Mouse (Mus musculus) bone marrow macrophage, adult 2 months (primary cell): ENCODE results near the gene Krtap19-2. TPM values are rescaled to one million over a fixed set of nuclear protein-coding genes. Genes with fewer than 3 reads are reported as not detected.

ENCODE experiments used
- H3K27ac ChIP-seq: 2 replicates; pipeline ENCODE4 v1.5.1; 2012; ENCODE audit warnings: low read depth, low read length; ENCODE audit not compliant: insufficient read depth
- H3K4me1 ChIP-seq: 2 replicates; pipeline ENCODE4 v1.6.1; 2012; ENCODE audit warnings: low read length; ENCODE audit not compliant: control insufficient read depth, insufficient read depth
- H3K4me3 ChIP-seq: 2 replicates; pipeline ENCODE4 v1.5.1; 2012; ENCODE audit warnings: mild to moderate bottlenecking, low read length, moderate library complexity; ENCODE audit not compliant: insufficient read depth
- CTCF ChIP-seq: IDR thresholded peaks from 2 replicates; pipeline ENCODE4 v1.5.1; 2012; ENCODE audit warnings: low read depth, mild to moderate bottlenecking, low read length, moderate library complexity
- POLR2A ChIP-seq: IDR thresholded peaks from 2 replicates; pipeline ENCODE4 v1.6.1; 2012; ENCODE audit warnings: mild to moderate bottlenecking, low read depth, low read length, borderline replicate concordance
- polyA plus RNA-seq: library from polyadenylated mRNA; stranded (reverse); fragments of >200 nt; gene quantifications from 2 replicates; pipeline ENCODE4 v1.2.4, GENCODE M21; 2012; ENCODE audit not compliant: missing spikeins, insufficient read depth, insufficient read length

Krtap19-2 gene
- polyA plus RNA-seq, 1 experiment, result not detected

DNA sequence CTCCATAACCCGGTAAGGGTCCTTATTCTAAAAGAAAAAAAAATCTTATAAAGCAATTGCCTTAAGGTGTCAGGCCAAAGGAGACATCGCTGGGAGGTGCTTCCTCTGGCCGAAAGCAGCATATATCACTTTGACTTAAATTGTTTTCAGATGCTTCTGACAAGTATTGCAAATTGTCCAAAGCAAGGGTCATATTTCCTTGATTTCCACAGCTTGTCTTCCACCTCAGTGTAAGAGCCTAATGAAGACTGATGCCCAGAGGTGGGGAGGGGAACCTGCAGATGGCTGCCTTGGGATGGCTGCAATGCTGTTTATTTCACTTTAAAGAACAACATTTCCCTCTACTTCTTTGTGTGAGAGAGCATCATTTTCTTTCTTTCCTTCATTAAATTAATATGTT, 47.1 kb downstream of the Krtap19-2 start:
- Histone ChIP-seq H3K27ac (no peak overlapping the region), H3K4me1 (no peaks in the 10 kb centered on the region), H3K4me3 (no peak overlapping the region)
- no peak for TF ChIP-seq CTCF
- TF ChIP-seq POLR2A, result no peak

DNA sequence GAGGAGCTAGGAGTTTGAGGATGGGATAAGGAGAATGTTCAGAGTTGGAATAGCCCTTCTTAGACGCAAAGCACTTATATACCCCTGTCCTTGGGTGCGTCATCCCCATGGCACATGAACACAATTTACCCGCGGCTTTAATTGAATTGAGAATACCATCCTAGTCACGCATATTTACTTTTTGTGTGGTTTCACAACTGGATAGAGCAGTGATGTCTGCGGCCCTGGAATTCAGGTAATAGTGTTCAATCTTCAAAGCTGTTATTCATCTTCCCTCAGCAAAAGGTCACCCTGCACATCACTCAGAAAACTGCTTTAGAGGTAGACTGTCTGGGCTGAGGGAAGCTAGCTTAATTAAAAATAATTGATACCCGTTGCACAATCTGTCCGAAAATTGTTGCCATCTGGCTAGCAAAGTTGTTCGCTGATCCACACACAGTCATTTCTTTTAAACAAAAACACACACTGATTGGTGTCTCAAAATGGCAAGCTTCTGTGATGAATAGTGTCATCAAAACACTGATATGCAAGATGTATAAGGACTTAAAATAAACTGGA, 47.9 kb downstream of the Krtap19-2 start, which contains the start of gene Krtap14:
Gene Krtap14 (minus strand): TSS at position 51 of the 558 bp plus-strand sequence.
- H3K4me3 ChIP-seq, result no peak within 1 kb of the TSS
- no peak within 1 kb of the TSS for H3K27ac ChIP-seq
- TF ChIP-seq POLR2A, result no peak
- H3K4me1 ChIP-seq, result no peaks in the 10 kb centered on the region

DNA sequence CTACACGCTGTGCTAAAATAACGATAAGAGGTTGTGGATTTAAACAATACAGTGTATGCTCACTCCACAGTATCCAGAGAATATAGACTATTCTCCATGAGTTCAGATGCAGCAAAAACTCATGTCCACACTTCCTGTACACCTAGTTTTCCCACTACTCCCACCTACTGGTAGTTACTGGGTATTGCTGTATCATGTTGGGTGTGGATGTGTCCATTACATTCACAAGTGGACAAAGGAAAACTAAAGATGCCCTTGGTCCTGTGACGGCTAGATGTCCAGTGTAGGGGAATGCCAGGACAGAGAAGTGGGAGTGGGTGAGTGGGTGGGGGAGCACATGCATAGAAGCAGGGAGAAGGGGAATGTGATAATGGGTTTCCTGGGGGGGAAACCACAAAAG, 50.3 kb downstream of the Krtap19-2 start:
- no peak overlapping the region for H3K27ac ChIP-seq

More for the DNA sequence above, 50.3 kb downstream of the Krtap19-2 start:
- Histone ChIP-seq H3K4me1 (no peaks in the 10 kb centered on the region), H3K4me3 (no peak overlapping the region)
- TF ChIP-seq CTCF (no peak), POLR2A (no peak)

Other genes starting within 250 kb of the Krtap19-2 start
- gene 2310079G19Rik, start 246.6 kb downstream of the Krtap19-2 start, polyA plus RNA-seq, result not detected in 2 replicates
- not detected in 2 replicates for gene Krtap26-1, start 226.5 kb downstream of the Krtap19-2 start, polyA plus RNA-seq
- gene Krtap27-1, start 202.6 kb downstream of the Krtap19-2 start, polyA plus RNA-seq, result not detected in 2 replicates
- not detected in 2 replicates for gene 2310061N02Rik, start 166.3 kb downstream of the Krtap19-2 start, polyA plus RNA-seq
- gene Krtap13-1, start 145.4 kb downstream of the Krtap19-2 start, polyA plus RNA-seq, result not detected in 2 replicates
- not detected in 2 replicates for gene Krtap13, start 122.6 kb downstream of the Krtap19-2 start, polyA plus RNA-seq
- gene 2310034C09Rik, start 115.4 kb downstream of the Krtap19-2 start, polyA plus RNA-seq, result not detected in 2 replicates
- gene 2310057N15Rik, start 100.1 kb downstream of the Krtap19-2 start, polyA plus RNA-seq, result not detected in 2 replicates
- not detected in 2 replicates for gene Gm5965, start 96.4 kb downstream of the Krtap19-2 start, polyA plus RNA-seq
- gene Gm20741, start 62.0 kb downstream of the Krtap19-2 start, polyA plus RNA-seq, result not detected in 2 replicates
- not detected in 2 replicates for gene Krtap15, start 54.1 kb downstream of the Krtap19-2 start, polyA plus RNA-seq
- not detected in 2 replicates for gene Krtap14, start 48.1 kb downstream of the Krtap19-2 start, polyA plus RNA-seq
- gene Krtap19-1, start 4.9 kb downstream of the Krtap19-2 start, polyA plus RNA-seq, result not detected in 2 replicates
- gene Krtap19-3, start 3.8 kb upstream of the Krtap19-2 start, polyA plus RNA-seq, result not detected in 2 replicates
- not detected in 2 replicates for gene Krtap19-4, start 10.8 kb upstream of the Krtap19-2 start, polyA plus RNA-seq
- gene Krtap19-5, start 22.2 kb upstream of the Krtap19-2 start, polyA plus RNA-seq, result not detected in 2 replicates
- gene Krtap19-9b, start 58.0 kb upstream of the Krtap19-2 start, polyA plus RNA-seq, result not detected in 2 replicates
- not detected in 2 replicates for gene Krtap16-3, start 88.6 kb upstream of the Krtap19-2 start, polyA plus RNA-seq
- not detected in 2 replicates for gene Krtap22-2, start 136.5 kb upstream of the Krtap19-2 start, polyA plus RNA-seq
- not detected in 2 replicates for gene Gm10229, start 141.0 kb upstream of the Krtap19-2 start, polyA plus RNA-seq
- gene Krtap6-1, start 157.4 kb upstream of the Krtap19-2 start, polyA plus RNA-seq, result not detected in 2 replicates
- not detected in 2 replicates for gene Gm10228, start 167.2 kb upstream of the Krtap19-2 start, polyA plus RNA-seq
- not detected in 2 replicates for gene Krtap6-5, start 173.6 kb upstream of the Krtap19-2 start, polyA plus RNA-seq
- gene 1110025L11Rik, start 189.7 kb upstream of the Krtap19-2 start, polyA plus RNA-seq, result not detected in 2 replicates
- not detected in 2 replicates for gene Krtap6-3, start 209.7 kb upstream of the Krtap19-2 start, polyA plus RNA-seq